Mouse (Mus musculus) ES-Bruce4 (cell line): ENCODE results near the gene Xpnpep2. TPM values are rescaled to one million over a fixed set of nuclear protein-coding genes. Genes with fewer than 3 reads are reported as not detected.

ENCODE experiments used
- H3K27ac ChIP-seq: 2 replicates; pipeline ENCODE4 v1.5.1; 2012; ENCODE audit warnings: low read length, inconsistent platforms; ENCODE audit not compliant: insufficient read depth
- H3K27me3 ChIP-seq: 2 replicates; pipeline ENCODE4 v1.6.1; 2012; ENCODE audit warnings: mild to moderate bottlenecking, low read length, inconsistent platforms; ENCODE audit not compliant: control insufficient read depth, poor library complexity, insufficient read depth, severe bottlenecking
- H3K36me3 ChIP-seq: 2 replicates; pipeline ENCODE4 v1.6.1; 2012; ENCODE audit warnings: inconsistent platforms, mild to moderate bottlenecking, low read length, moderate library complexity; ENCODE audit not compliant: control insufficient read depth, poor library complexity, insufficient read depth, severe bottlenecking
- H3K4me1 ChIP-seq: one replicate; pipeline ENCODE4 v1.8.1; 2011; ENCODE audit warnings: low read length; ENCODE audit not compliant: control insufficient read depth, insufficient read depth
- H3K4me3 ChIP-seq: 2 replicates; pipeline ENCODE4 v1.5.1; 2011; ENCODE audit warnings: low read depth, mild to moderate bottlenecking, low read length
- H3K9ac ChIP-seq: 2 replicates; pipeline ENCODE4 v1.6.1; 2012; ENCODE audit warnings: low read depth, mild to moderate bottlenecking, inconsistent platforms; ENCODE audit not compliant: poor library complexity, severe bottlenecking
- H3K9me3 ChIP-seq: replicated peaks from 2 replicates; pipeline ENCODE4 v1.6.1; 2012; ENCODE audit warnings: mild to moderate bottlenecking, low read length, inconsistent platforms; ENCODE audit not compliant: control insufficient read depth, poor library complexity, insufficient read depth, severe bottlenecking
- CTCF ChIP-seq: IDR thresholded peaks from one replicate; pipeline ENCODE4 v1.8.1; 2011; ENCODE audit warnings: low read depth, low read length
- EP300 ChIP-seq: IDR thresholded peaks from 2 replicates; pipeline ENCODE4 v1.6.1; 2011; ENCODE audit warnings: low read depth, low read length; ENCODE audit not compliant: insufficient read depth
- POLR2A ChIP-seq: IDR thresholded peaks from one replicate; pipeline ENCODE4 v1.8.1; 2011; ENCODE audit warnings: low read length; ENCODE audit not compliant: insufficient read depth
- polyA plus RNA-seq: library from polyadenylated mRNA; stranded (reverse); fragments of >200 nt; gene quantifications from 2 replicates; pipeline ENCODE4 v1.2.4, GENCODE M21; 2011; ENCODE audit warnings: low read depth; ENCODE audit not compliant: missing spikeins, insufficient read depth, insufficient read length

Xpnpep2 gene
- polyA plus RNA-seq, 1 experiment, result not detected

GRCm38 (mm10) chrX:48129167-48129566 is 20.6 kb downstream of the Xpnpep2 start:
- Histone ChIP-seq H3K9ac (no peak overlapping the region), H3K27me3 (no peaks in the 10 kb centered on the region), H3K4me1 (no peaks in the 10 kb centered on the region), H3K36me3 (no peaks in the 10 kb centered on the region), H3K4me3 (no peak overlapping the region), H3K9me3 (no peaks in the 10 kb centered on the region), H3K27ac (no peak overlapping the region)
- TF ChIP-seq POLR2A (no peak), CTCF (no peak), EP300 (no peak)

GRCm38 (mm10) chrX:48136935-48137334 is 28.4 kb downstream of the Xpnpep2 start:
- no peaks in the 10 kb centered on the region for H3K27me3 ChIP-seq
- H3K27ac ChIP-seq, result no peak overlapping the region
- H3K4me1 ChIP-seq, result peaks cover 9% of the 10 kb centered on the region
- no peak overlapping the region for H3K4me3 ChIP-seq
- H3K9me3 ChIP-seq, result no peaks in the 10 kb centered on the region
- no peak overlapping the region for H3K9ac ChIP-seq
- H3K36me3 ChIP-seq, result no peaks in the 10 kb centered on the region
- TF ChIP-seq EP300 (no peak), CTCF (no peak), POLR2A (no peak)

- H3K9me3 ChIP-seq, result no peaks in the 10 kb centered on the region
- no peak overlapping the region for H3K4me3 ChIP-seq
- no peaks in the 10 kb centered on the region for H3K27me3 ChIP-seq
- H3K36me3 ChIP-seq, result no peaks in the 10 kb centered on the region
- H3K27ac ChIP-seq, result peak overlapping the region; percentile 25; the same call in 1 of the 2 replicates
- no peak overlapping the region for H3K9ac ChIP-seq
- peaks cover 9% of the 10 kb centered on the region for H3K4me1 ChIP-seq
- TF ChIP-seq CTCF (no peak), EP300 (no peak), POLR2A (no peak)
Measured at GRCm38 (mm10) chrX:48138011-48138410, 29.5 kb downstream of the Xpnpep2 start.

- Histone ChIP-seq H3K27me3 (no peaks in the 10 kb centered on the region), H3K36me3 (no peaks in the 10 kb centered on the region), H3K27ac (peak overlapping the region; percentile 25; the same call in 1 of the 2 replicates), H3K9ac (no peak overlapping the region), H3K4me1 (peaks cover 9% of the 10 kb centered on the region), H3K9me3 (no peaks in the 10 kb centered on the region), H3K4me3 (no peak overlapping the region)
- TF ChIP-seq POLR2A (no peak), EP300 (no peak), CTCF (no peak)
Measured at GRCm38 (mm10) chrX:48138539-48139275, 30.2 kb downstream of the Xpnpep2 start.

- no peak overlapping the region for H3K27ac ChIP-seq
- H3K9ac ChIP-seq, result no peak overlapping the region
- H3K4me1 ChIP-seq, result peaks cover 9% of the 10 kb centered on the region
- H3K36me3 ChIP-seq, result no peaks in the 10 kb centered on the region
- H3K9me3 ChIP-seq, result no peaks in the 10 kb centered on the region
- H3K4me3 ChIP-seq, result no peak overlapping the region
- TF ChIP-seq POLR2A (no peak), EP300 (no peak), CTCF (no peak)
- H3K27me3 ChIP-seq, result no peaks in the 10 kb centered on the region
Measured at GRCm38 (mm10) chrX:48139368-48140285, 31.1 kb downstream of the Xpnpep2 start.

- peaks cover 9% of the 10 kb centered on the region for H3K4me1 ChIP-seq
- H3K4me3 ChIP-seq, result no peak overlapping the region
- no peaks in the 10 kb centered on the region for H3K9me3 ChIP-seq
- H3K9ac ChIP-seq, result no peak overlapping the region
- H3K36me3 ChIP-seq, result no peaks in the 10 kb centered on the region
- H3K27me3 ChIP-seq, result no peaks in the 10 kb centered on the region
- TF ChIP-seq EP300 (no peak), CTCF (no peak), POLR2A (no peak)
- H3K27ac ChIP-seq, result no peak overlapping the region
Measured at GRCm38 (mm10) chrX:48140286-48140877, 31.9 kb downstream of the Xpnpep2 start.
